Mouse (Mus musculus) heart, adult 2 months (tissue): Measurements from ENCODE around the gene Zfp786.

ENCODE experiments used
- CTCF ChIP-seq: fragments of 200-600 bp; IDR thresholded peaks from 2 replicates; pipeline ENCODE4 v1.8.1; 2022; ENCODE audit warnings: antibody characterized with exemption, mild to moderate bottlenecking, moderate library complexity
- EP300 ChIP-seq: fragments of 200-500 bp; IDR thresholded peaks from 2 replicates; pipeline ENCODE4 v1.6.1; 2011; ENCODE audit warnings: low read depth, low read length, control low read depth; ENCODE audit not compliant: insufficient read depth

DNA sequence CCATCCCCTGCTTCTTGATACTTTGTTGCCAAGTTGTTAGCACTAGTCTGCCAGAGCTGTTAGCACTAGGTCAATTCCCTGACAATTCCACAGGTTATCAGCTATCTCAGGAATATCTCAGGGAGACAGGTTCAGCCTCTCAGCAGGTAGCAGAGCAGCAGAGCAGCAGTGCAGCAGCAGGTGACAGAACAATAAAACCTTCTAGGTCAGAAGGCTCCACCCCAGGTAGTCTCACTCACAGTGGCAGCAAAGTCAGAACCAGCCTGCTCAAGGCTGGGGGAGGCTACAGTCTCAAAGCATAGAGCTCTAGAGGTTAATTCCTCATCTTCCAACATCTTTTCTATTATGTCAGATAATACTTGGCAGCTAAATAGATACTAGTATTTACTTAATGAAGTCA lies 15.1 kb upstream of the Zfp786 start:
- TF ChIP-seq CTCF (no peak), EP300 (no peak)
